Mouse (Mus musculus) liver, postnatal 0 days (tissue): Measurements from ENCODE around the gene Ccl25. TPM values are rescaled to one million over a fixed set of nuclear protein-coding genes. Genes with fewer than 3 reads are reported as not detected.
"Not testable (repeated sequence)": the region's sequence is repeated elsewhere in the genome, so short reads cannot be mapped to it uniquely, and the experiment has no call there.

ENCODE experiments used
- ATAC-seq: fragments of 200-750 bp; cut with Nextera tagmentation; 2 replicates; pipeline ENCODE4 v1.8.0; 2017; ENCODE audit warnings: mild to moderate bottlenecking, moderate library complexity
- DNase-seq: peaks from one replicate; pipeline ENCODE4 v3.0.0-alpha.2; 2016
- H3K27ac ChIP-seq: fragments of 300-500 bp; sonication (generic); 2 replicates; pipeline ENCODE4 v1.5.1; 2014; ENCODE audit warnings: antibody characterized with exemption, moderate library complexity, mild to moderate bottlenecking, low read depth
- H3K27me3 ChIP-seq: fragments of 300-500 bp; sonication (generic); 2 replicates; pipeline ENCODE4 v1.6.1; 2014; ENCODE audit warnings: low read length, control low read depth, mixed read lengths; ENCODE audit not compliant: insufficient read depth
- H3K36me3 ChIP-seq: fragments of 300-500 bp; sonication (generic); replicated peaks from 2 replicates; pipeline ENCODE4 v1.6.1; 2014; ENCODE audit warnings: mild to moderate bottlenecking, control low read depth, low read length, moderate library complexity, mixed read lengths; ENCODE audit not compliant: insufficient read depth
- H3K4me1 ChIP-seq: fragments of 300-500 bp; sonication (generic); 2 replicates; pipeline ENCODE4 v1.6.1; 2014; ENCODE audit warnings: antibody characterized with exemption, mild to moderate bottlenecking, control low read depth; ENCODE audit not compliant: insufficient read depth
- H3K4me2 ChIP-seq: fragments of 300-500 bp; sonication (generic); 2 replicates; pipeline ENCODE4 v1.6.1; 2014; ENCODE audit warnings: low read depth, mild to moderate bottlenecking, low read length, moderate library complexity, mixed read lengths
- H3K4me3 ChIP-seq: fragments of 300-500 bp; sonication (generic); 2 replicates; pipeline ENCODE4 v1.5.1; 2014; ENCODE audit warnings: low read depth, low read length
- H3K9ac ChIP-seq: fragments of 300-500 bp; sonication (generic); replicated peaks from 2 replicates; pipeline ENCODE4 v1.6.1; 2014; ENCODE audit warnings: mild to moderate bottlenecking, moderate library complexity
- H3K9me3 ChIP-seq: fragments of 300-500 bp; sonication (generic); 2 replicates; pipeline ENCODE4 v1.6.1; 2016; ENCODE audit warnings: mild to moderate bottlenecking, control low read depth, low read length, mixed read lengths
- CTCF ChIP-seq: sonication (generic); IDR thresholded peaks from 2 replicates; pipeline ENCODE4 v1.5.1; 2016; ENCODE audit warnings: antibody characterized with exemption, low read depth
- EP300 ChIP-seq: IDR thresholded peaks from 2 replicates; pipeline ENCODE4 v1.6.1; 2016; ENCODE audit warnings: antibody characterized with exemption, low read depth, mild to moderate bottlenecking
- WGBS: fragments of 180-500 bp; shearing (Covaris S2); extraction: QIAGEN DNeasy Blood & Tissue Kit; methylation state at CpG from one replicate; pipeline ENCODE4 v1.1.7; 2014; ENCODE audit not compliant: insufficient replicate concordance; 5-methylcytosine and 5-hydroxymethylcytosine counted together
- polyA plus RNA-seq: library from polyadenylated mRNA; unstranded; fragments of >200 nt; fragmentation: Nextera tagmentation; extraction: Ambion mirVana; gene quantifications from 2 replicates; pipeline ENCODE4 v1.2.1, GENCODE M21; 2015

The Ccl25 gene
- polyA plus RNA-seq, 1 experiment from 2014 or later = 5.5 TPM

DNA sequence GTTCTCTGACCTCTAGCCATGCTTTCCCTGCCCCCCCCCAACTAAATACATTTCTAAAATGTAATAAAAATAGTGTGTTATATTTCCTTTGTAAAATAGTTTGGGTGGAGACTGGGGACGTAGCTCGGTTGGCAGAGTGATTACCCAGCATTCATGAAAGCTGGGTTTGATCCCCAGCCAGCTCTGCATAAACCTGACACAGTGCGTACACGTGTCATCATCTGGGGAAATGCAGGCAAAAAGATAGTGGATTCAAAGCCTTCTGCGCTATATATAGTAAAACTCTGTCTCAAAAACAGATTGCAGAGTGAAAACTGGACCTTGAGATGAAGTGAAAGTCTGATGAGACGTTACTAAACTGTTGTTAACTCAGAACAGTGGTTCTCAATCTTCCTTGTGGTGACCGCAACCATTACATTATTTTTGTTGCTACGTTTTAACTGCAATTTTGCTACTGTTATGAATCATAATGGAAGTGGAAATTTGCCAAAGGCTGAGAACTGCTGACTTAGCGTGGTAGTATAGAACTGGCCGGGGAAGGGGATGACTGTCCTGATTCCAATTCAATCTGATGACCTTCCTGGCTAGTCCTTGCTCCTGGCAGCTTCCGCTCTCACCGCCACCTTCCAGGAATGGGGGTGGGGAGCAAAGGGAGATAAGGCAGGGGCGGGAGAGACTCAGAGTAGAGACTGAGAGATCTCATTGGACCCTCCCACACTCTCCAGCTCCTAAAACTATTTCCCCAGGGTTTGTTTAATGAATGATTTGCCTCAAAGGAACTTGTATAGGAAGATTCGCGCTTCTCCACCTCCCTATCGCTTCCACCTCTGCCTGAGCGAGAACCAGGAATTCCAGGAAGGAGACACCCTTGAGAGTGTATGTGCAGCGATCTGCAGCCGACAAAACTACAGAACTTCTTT, 79.2 kb downstream of the Ccl25 start:
- Histone ChIP-seq H3K27ac (no peak overlapping the region), H3K4me2 (peak overlapping the region; percentile 62), H3K36me3 (no peaks in the 10 kb centered on the region), H3K9me3 (no peaks in the 10 kb centered on the region), H3K27me3 (0 out of 2 replicates have a peak, but pooled peaks cover 2% of the 10 kb centered on the region), H3K4me1 (no peaks in the 10 kb centered on the region), H3K9ac (no peak overlapping the region), H3K4me3 (peak overlapping the region; percentile 24)
- ATAC-seq (peak; percentile 19; the same call in 1 of the 2 replicates), DNase-seq (no peak)
- TF ChIP-seq CTCF (no peak), EP300 (no peak)
- WGBS = 42% methylated on average over 19 of the region's 19 CpGs

DNA sequence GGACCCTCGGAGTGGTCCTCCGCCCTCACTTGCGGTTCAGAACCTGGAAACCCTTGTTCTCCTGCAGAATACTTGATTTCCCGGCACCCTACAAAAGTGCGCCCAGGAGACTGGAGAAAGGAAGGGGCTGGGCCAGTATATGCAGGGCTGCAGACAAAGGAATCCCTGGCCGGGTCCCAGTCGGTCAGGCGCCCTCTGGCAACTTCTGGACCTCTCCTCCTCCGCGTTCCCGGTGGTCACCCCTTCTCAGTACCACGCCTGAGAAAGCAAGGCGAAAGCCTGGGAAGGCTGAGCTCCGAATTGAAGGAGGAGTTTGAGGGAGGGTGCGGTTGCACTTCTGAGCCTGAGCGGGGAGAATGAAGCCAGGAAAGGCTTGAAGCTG, 79.9 kb downstream of the Ccl25 start:
- DNase-seq = no peak
- no peaks in the 10 kb centered on the region for H3K36me3 ChIP-seq
- 16% methylated on average over 16 of the region's 16 CpGs for WGBS
- 0 out of 2 replicates have a peak, but pooled peaks cover 2% of the 10 kb centered on the region for H3K27me3 ChIP-seq
- H3K4me1 ChIP-seq = no peaks in the 10 kb centered on the region
- peak overlapping the region; percentile 24 for H3K4me3 ChIP-seq
- TF ChIP-seq CTCF = no peak
- TF ChIP-seq EP300 = no peak
- H3K9me3 ChIP-seq = no peaks in the 10 kb centered on the region
- peak overlapping the region; percentile 62 for H3K4me2 ChIP-seq
- no peak overlapping the region for H3K27ac ChIP-seq
- 0 out of 2 replicates have a peak, but pooled peaks have one; percentile 17 for ATAC-seq
- no peak overlapping the region for H3K9ac ChIP-seq

DNA sequence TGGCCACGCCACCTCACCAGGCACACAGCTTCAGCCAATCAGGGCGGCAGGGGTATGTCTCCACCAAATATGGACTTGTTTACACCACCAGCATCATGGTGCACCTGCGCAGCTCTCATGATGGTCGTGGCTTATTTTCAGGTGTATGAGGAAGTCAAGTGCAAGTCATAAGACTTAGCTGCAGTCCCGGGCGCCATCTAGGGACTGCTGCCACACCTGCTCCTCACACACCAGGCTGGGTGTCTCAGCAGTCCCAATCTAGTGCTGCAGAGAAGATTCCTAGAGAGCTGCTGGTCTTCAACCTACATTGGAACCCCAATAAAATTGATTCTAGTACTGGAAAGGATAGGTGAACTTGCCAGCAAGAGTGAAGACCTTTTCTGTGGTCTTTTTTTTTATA, 83.4 kb downstream of the Ccl25 start:
- WGBS = 60% methylated on average over 6 of the region's 6 CpGs
- H3K9ac ChIP-seq, H3K4me2 ChIP-seq, DNase-seq, H3K27me3 ChIP-seq, H3K4me1 ChIP-seq, H3K36me3 ChIP-seq, ATAC-seq, H3K27ac ChIP-seq, H3K4me3 ChIP-seq, H3K9me3 ChIP-seq: not testable (repeated sequence)

Other genes with a start within 250 kb of the Ccl25 start
- gene Cd209f, start 219.4 kb upstream of the Ccl25 start, polyA plus RNA-seq = 1.1 and 1.8 TPM in 2 replicates
- 0.13 TPM in 1 of 2 replicates, not detected in the other for gene Cd209g, start 191.1 kb upstream of the Ccl25 start, polyA plus RNA-seq
- 2.8 and 3.8 TPM in 2 replicates for gene Evi5l, start 158.6 kb upstream of the Ccl25 start, polyA plus RNA-seq
- gene Prr36, start 107.8 kb upstream of the Ccl25 start, polyA plus RNA-seq = 0.12 and 0.15 TPM in 2 replicates
- 0.11 and 0.13 TPM in 2 replicates for gene Lrrc8e, start 98.4 kb upstream of the Ccl25 start, polyA plus RNA-seq
- 10.5 and 10.7 TPM in 2 replicates for gene Map2k7, start 86.5 kb upstream of the Ccl25 start, polyA plus RNA-seq
- gene Gm49320, start 86.3 kb upstream of the Ccl25 start, polyA plus RNA-seq = 0.12 TPM in 1 of 2 replicates, not detected in the other
- 0.97 and 2.3 TPM in 2 replicates for gene Tgfbr3l, start 77.0 kb upstream of the Ccl25 start, polyA plus RNA-seq
- 12.6 and 13.7 TPM in 2 replicates for gene Snapc2, start 72.1 kb upstream of the Ccl25 start, polyA plus RNA-seq
- gene Ctxn1, start 65.9 kb upstream of the Ccl25 start, polyA plus RNA-seq = 1.6 and 2.0 TPM in 2 replicates
- gene Timm44, start 49.3 kb upstream of the Ccl25 start, polyA plus RNA-seq = 28.1 and 30.8 TPM in 2 replicates
- gene Elavl1, start 203 bp downstream of the Ccl25 start, polyA plus RNA-seq = 57.6 and 59.6 TPM in 2 replicates
- 3.8 and 3.9 TPM in 2 replicates for gene Cers4, start 167.8 kb downstream of the Ccl25 start, polyA plus RNA-seq